Mouse (Mus musculus): ENCODE data around the gene Rwdd3. TPM values are rescaled to one million over a fixed set of nuclear protein-coding genes. Genes with fewer than 3 reads are reported as not detected.

The Rwdd3 gene
- polyA plus RNA-seq (2015; fragmentation: Nextera tagmentation; extraction: Ambion mirVana): 3.0 and 3.2 TPM in 2 replicates

GRCm38 (mm10) chr3:121171243-121171871 is at the start of gene Rwdd3:
Rwdd3 (minus strand) TSS chr3:121171695.

Other genes with a start within 250 kb of the Rwdd3 start
- 3.9 and 5.1 TPM in 2 replicates for gene Tmem56, start 111.4 kb upstream of the Rwdd3 start, polyA plus RNA-seq (2015; fragmentation: Nextera tagmentation; extraction: Ambion mirVana)
- gene Alg14, start 120.1 kb upstream of the Rwdd3 start, polyA plus RNA-seq (2015; fragmentation: Nextera tagmentation; extraction: Ambion mirVana): 30.7 and 31.7 TPM in 2 replicates